Mouse (Mus musculus) kidney, postnatal 0 days (tissue): Measurements from ENCODE around the gene Pik3ap1. TPM values are rescaled to one million over a fixed set of nuclear protein-coding genes. Genes with fewer than 3 reads are reported as not detected.

ENCODE experiments used
- ATAC-seq: fragments of 200-750 bp; cut with Nextera tagmentation; replicated peaks from 2 replicates; pipeline ENCODE4 v1.8.0; 2017; ENCODE audit warnings: low read depth, moderate number of reproducible peaks, moderate TSS enrichment, moderate library complexity; ENCODE audit not compliant: low FRiP score
- DNase-seq: peaks from one replicate; pipeline ENCODE4 v3.0.0-alpha.2; 2016; ENCODE audit warnings: low spot score
- H3K27ac ChIP-seq: fragments of 300-500 bp; sonication (generic); 2 replicates; pipeline ENCODE4 v1.5.1; 2014; ENCODE audit warnings: mild to moderate bottlenecking
- H3K27me3 ChIP-seq: fragments of 300-500 bp; sonication (generic); 2 replicates; pipeline ENCODE4 v1.6.1; 2014; ENCODE audit warnings: low read length, mixed read lengths; ENCODE audit not compliant: insufficient read depth
- H3K36me3 ChIP-seq: fragments of 300-500 bp; sonication (generic); 2 replicates; pipeline ENCODE4 v1.6.1; 2014; ENCODE audit warnings: low read length, mixed read lengths; ENCODE audit not compliant: insufficient read depth
- H3K4me1 ChIP-seq: fragments of 300-500 bp; sonication (generic); replicated peaks from 2 replicates; pipeline ENCODE4 v1.6.1; 2014; ENCODE audit warnings: antibody characterized with exemption, low read length, mixed read lengths; ENCODE audit not compliant: insufficient read depth
- H3K4me2 ChIP-seq: fragments of 300-500 bp; sonication (generic); 2 replicates; pipeline ENCODE4 v1.6.1; 2014; ENCODE audit warnings: mild to moderate bottlenecking, low read length, moderate library complexity, mixed read lengths
- H3K4me3 ChIP-seq: fragments of 300-500 bp; sonication (generic); replicated peaks from 2 replicates; pipeline ENCODE4 v1.5.1; 2014; ENCODE audit warnings: low read depth, low read length
- H3K9ac ChIP-seq: fragments of 300-500 bp; sonication (generic); 2 replicates; pipeline ENCODE4 v1.6.1; 2014; ENCODE audit warnings: low read depth, low read length
- H3K9me3 ChIP-seq: fragments of 300-500 bp; sonication (generic); replicated peaks from 2 replicates; pipeline ENCODE4 v1.6.1; 2016; ENCODE audit warnings: low read length, inconsistent platforms, mixed read lengths
- CTCF ChIP-seq: IDR thresholded peaks from 2 replicates; pipeline ENCODE4 v1.5.1; 2016; ENCODE audit warnings: antibody characterized with exemption, low read depth, mild to moderate bottlenecking, moderate library complexity
- WGBS: fragments of 180-500 bp; shearing (Covaris S2); extraction: QIAGEN DNeasy Blood & Tissue Kit; methylation state at CpG from one replicate; pipeline ENCODE4 v1.1.7; 2014; 5-methylcytosine and 5-hydroxymethylcytosine counted together
- polyA plus RNA-seq: library from polyadenylated mRNA; unstranded; fragments of >200 nt; fragmentation: Nextera tagmentation; extraction: Ambion mirVana; gene quantifications from 2 replicates; pipeline ENCODE4 v1.2.1, GENCODE M21; 2015

Gene Pik3ap1
- polyA plus RNA-seq, 1 experiment from 2014 or later, result 1.7 TPM

GRCm38 (mm10) chr19:41364509-41364908 is 20.4 kb downstream of the Pik3ap1 start:
- no peak for TF ChIP-seq CTCF
- 57% methylated on average over 3 of the region's 3 CpGs for WGBS

GRCm38 (mm10) chr19:41362963-41363362 is 21.9 kb downstream of the Pik3ap1 start:
- Histone ChIP-seq H3K27ac (no peak overlapping the region), H3K36me3 (no peaks in the 10 kb centered on the region), H3K4me2 (no peak overlapping the region), H3K9ac (no peak overlapping the region), H3K9me3 (no peaks in the 10 kb centered on the region), H3K4me1 (no peaks in the 10 kb centered on the region), H3K27me3 (no peaks in the 10 kb centered on the region), H3K4me3 (no peak overlapping the region)
- 79% methylated on average over 2 of the region's 2 CpGs for WGBS
- TF ChIP-seq CTCF, result no peak
- no peak for DNase-seq
- no peak for ATAC-seq

More at GRCm38 (mm10) chr19:41364509-41364908, 20.4 kb downstream of the Pik3ap1 start:
- DNase-seq (no peak), ATAC-seq (no peak)
- Histone ChIP-seq H3K4me1 (no peaks in the 10 kb centered on the region), H3K36me3 (no peaks in the 10 kb centered on the region), H3K9me3 (no peaks in the 10 kb centered on the region), H3K27ac (no peak overlapping the region), H3K9ac (no peak overlapping the region), H3K4me3 (no peak overlapping the region), H3K27me3 (no peaks in the 10 kb centered on the region), H3K4me2 (no peak overlapping the region)

- no peak for TF ChIP-seq CTCF
- no peak for DNase-seq
Measured at GRCm38 (mm10) chr19:41360459-41360858, 24.4 kb downstream of the Pik3ap1 start.

GRCm38 (mm10) chr19:41354287-41354951 is 30.5 kb downstream of the Pik3ap1 start:
- Histone ChIP-seq H3K9ac (no peak overlapping the region), H3K36me3 (no peaks in the 10 kb centered on the region), H3K27me3 (no peaks in the 10 kb centered on the region), H3K9me3 (no peaks in the 10 kb centered on the region), H3K4me1 (no peaks in the 10 kb centered on the region), H3K27ac (no peak overlapping the region), H3K4me2 (no peak overlapping the region), H3K4me3 (no peak overlapping the region)
- DNase-seq (no peak), ATAC-seq (no peak)
- WGBS, result 91% methylated on average over 17 of the region's 17 CpGs
- no peak for TF ChIP-seq CTCF

More at GRCm38 (mm10) chr19:41360459-41360858, 24.4 kb downstream of the Pik3ap1 start:
- Histone ChIP-seq H3K4me3 (no peak overlapping the region), H3K27me3 (no peaks in the 10 kb centered on the region), H3K4me2 (no peak overlapping the region), H3K27ac (no peak overlapping the region), H3K4me1 (no peaks in the 10 kb centered on the region), H3K36me3 (no peaks in the 10 kb centered on the region), H3K9ac (no peak overlapping the region), H3K9me3 (no peaks in the 10 kb centered on the region)
- no peak for ATAC-seq
- 6% methylated on average over 2 of the region's 2 CpGs for WGBS

- WGBS, result 92% methylated on average over 3 of the region's 3 CpGs
- no peak overlapping the region for H3K9ac ChIP-seq
- no peak for TF ChIP-seq CTCF
Measured at GRCm38 (mm10) chr19:41349624-41350023, 35.3 kb downstream of the Pik3ap1 start.

GRCm38 (mm10) chr19:41348161-41348560 is 36.7 kb downstream of the Pik3ap1 start:
- no peaks in the 10 kb centered on the region for H3K27me3 ChIP-seq
- no peak for ATAC-seq
- H3K9me3 ChIP-seq, result no peaks in the 10 kb centered on the region
- no peaks in the 10 kb centered on the region for H3K36me3 ChIP-seq
- no peak overlapping the region for H3K4me3 ChIP-seq
- H3K9ac ChIP-seq, result no peak overlapping the region
- 86% methylated on average over 3 of the region's 3 CpGs for WGBS
- DNase-seq, result no peak
- no peak for TF ChIP-seq CTCF
- H3K27ac ChIP-seq, result no peak overlapping the region
- H3K4me2 ChIP-seq, result no peak overlapping the region
- H3K4me1 ChIP-seq, result 0 out of 2 replicates have a peak, but pooled peaks cover 3% of the 10 kb centered on the region

More at GRCm38 (mm10) chr19:41349624-41350023, 35.3 kb downstream of the Pik3ap1 start:
- Histone ChIP-seq H3K36me3 (no peaks in the 10 kb centered on the region), H3K27me3 (no peaks in the 10 kb centered on the region), H3K4me3 (no peak overlapping the region), H3K4me2 (no peak overlapping the region), H3K4me1 (no peaks in the 10 kb centered on the region), H3K27ac (no peak overlapping the region), H3K9me3 (no peaks in the 10 kb centered on the region)
- DNase-seq (no peak), ATAC-seq (no peak)

- ATAC-seq, result no peak
- no peaks in the 10 kb centered on the region for H3K36me3 ChIP-seq
Measured at GRCm38 (mm10) chr19:41347326-41347725, 37.6 kb downstream of the Pik3ap1 start.

More at GRCm38 (mm10) chr19:41347326-41347725, 37.6 kb downstream of the Pik3ap1 start:
- no peak overlapping the region for H3K4me2 ChIP-seq
- no peak overlapping the region for H3K9ac ChIP-seq
- 60% methylated on average over 4 of the region's 4 CpGs for WGBS
- H3K4me1 ChIP-seq, result 0 out of 2 replicates have a peak, but pooled peaks cover 3% of the 10 kb centered on the region
- no peaks in the 10 kb centered on the region for H3K27me3 ChIP-seq
- TF ChIP-seq CTCF, result no peak
- H3K27ac ChIP-seq, result no peak overlapping the region
- no peak overlapping the region for H3K4me3 ChIP-seq
- no peak for DNase-seq
- H3K9me3 ChIP-seq, result no peaks in the 10 kb centered on the region
